Mouse (Mus musculus) embryonic facial prominence, embryonic 14.5 days (tissue): ENCODE measurements at regions not wholly inside any gene's neighbourhood (a gene's known extent, or its start where the extent isn't known, plus 50 kb on each side); places are given as distances from the start of the nearest gene placed in this dataset.

Experiments used
- ATAC-seq: fragments of 200-750 bp; cut with Nextera tagmentation; 2 replicates; pipeline ENCODE4 v1.8.0; 2017; ENCODE audit warnings: low read depth, moderate number of reproducible peaks, moderate TSS enrichment
- DNase-seq: peaks from one replicate; pipeline ENCODE4 v3.0.0-alpha.2; 2015; ENCODE audit warnings: low spot score
- H3K27ac ChIP-seq: fragments of 300-500 bp; sonication (generic); replicated peaks from 2 replicates; pipeline ENCODE4 v1.5.1; 2014; ENCODE audit warnings: low read depth, mild to moderate bottlenecking, low read length, moderate library complexity
- H3K27me3 ChIP-seq: fragments of 300-500 bp; sonication (generic); replicated peaks from 2 replicates; pipeline ENCODE4 v1.6.1; 2014; ENCODE audit warnings: low read length; ENCODE audit not compliant: control insufficient read depth, insufficient read depth
- H3K36me3 ChIP-seq: fragments of 300-500 bp; sonication (generic); 2 replicates; pipeline ENCODE4 v1.6.1; 2014; ENCODE audit warnings: low read length, mixed read lengths; ENCODE audit not compliant: control insufficient read depth, insufficient read depth
- H3K4me1 ChIP-seq: fragments of 300-500 bp; sonication (generic); 2 replicates; pipeline ENCODE4 v1.6.1; 2014; ENCODE audit warnings: antibody characterized with exemption, low read length; ENCODE audit not compliant: control insufficient read depth, insufficient read depth
- H3K4me2 ChIP-seq: fragments of 300-500 bp; sonication (generic); 2 replicates; pipeline ENCODE4 v1.6.1; 2014; ENCODE audit warnings: low read depth, mild to moderate bottlenecking, low read length, moderate library complexity, mixed read lengths
- H3K4me3 ChIP-seq: fragments of 300-500 bp; sonication (generic); 2 replicates; pipeline ENCODE4 v1.5.1; 2014; ENCODE audit warnings: low read depth, mild to moderate bottlenecking, low read length
- H3K9ac ChIP-seq: fragments of 300-500 bp; sonication (generic); 2 replicates; pipeline ENCODE4 v1.6.1; 2014; ENCODE audit warnings: low read depth, mild to moderate bottlenecking, low read length, moderate library complexity, mixed read lengths
- H3K9me3 ChIP-seq: fragments of 300-500 bp; sonication (generic); 2 replicates; pipeline ENCODE4 v1.6.1; 2016; ENCODE audit warnings: low read length; ENCODE audit not compliant: control insufficient read depth
- WGBS: fragments of 180-500 bp; shearing (Covaris S2); extraction: QIAGEN DNeasy Blood & Tissue Kit; methylation state at CpG from one replicate; pipeline ENCODE4 v1.1.7; 2014; 5-methylcytosine and 5-hydroxymethylcytosine counted together

GRCm38 (mm10) chr13:60050799-60051580, 126.2 kb downstream of the Gas1 start:
- peaks cover 31% of the 10 kb centered on the region for H3K4me1 ChIP-seq
- H3K9me3 ChIP-seq, result no peaks in the 10 kb centered on the region
- no peaks in the 10 kb centered on the region for H3K27me3 ChIP-seq
- 40% methylated on average over 9 of the region's 9 CpGs for WGBS
- no peaks in the 10 kb centered on the region for H3K36me3 ChIP-seq
- no peak overlapping the region for H3K9ac ChIP-seq
- no peak overlapping the region for H3K4me2 ChIP-seq
- DNase-seq (peak; percentile 79), ATAC-seq (peak; percentile 78)
- no peak overlapping the region for H3K4me3 ChIP-seq
- H3K27ac ChIP-seq, result no peak overlapping the region

GRCm38 (mm10) chr13:60049703-60050102, 127.5 kb downstream of the Gas1 start:
- DNase-seq (no peak), ATAC-seq (no peak)
- no peak overlapping the region for H3K4me2 ChIP-seq
- no peaks in the 10 kb centered on the region for H3K36me3 ChIP-seq
- H3K9ac ChIP-seq, result no peak overlapping the region
- no peaks in the 10 kb centered on the region for H3K27me3 ChIP-seq
- H3K27ac ChIP-seq, result no peak overlapping the region
- H3K4me1 ChIP-seq, result peaks cover 33% of the 10 kb centered on the region
- no peaks in the 10 kb centered on the region for H3K9me3 ChIP-seq
- no peak overlapping the region for H3K4me3 ChIP-seq
- 53% methylated on average over 3 of the region's 3 CpGs for WGBS

GRCm38 (mm10) chr13:60047791-60048730, 129.1 kb downstream of the Gas1 start:
- Histone ChIP-seq H3K4me1 (peaks cover 36% of the 10 kb centered on the region), H3K9me3 (no peaks in the 10 kb centered on the region), H3K27me3 (no peaks in the 10 kb centered on the region), H3K9ac (0 out of 2 replicates have a peak overlapping the region, but pooled peaks have one; percentile 0), H3K27ac (peak overlapping the region; percentile 64), H3K4me3 (no peak overlapping the region), H3K4me2 (no peak overlapping the region), H3K36me3 (no peaks in the 10 kb centered on the region)
- peak; percentile 89 for DNase-seq
- 45% methylated on average over 9 of the region's 9 CpGs for WGBS
- peak; percentile 73 for ATAC-seq

GRCm38 (mm10) chr13:60045752-60046151, 131.4 kb downstream of the Gas1 start:
- peaks cover 41% of the 10 kb centered on the region for H3K4me1 ChIP-seq
- H3K27ac ChIP-seq, result no peak overlapping the region
- H3K9me3 ChIP-seq, result no peaks in the 10 kb centered on the region
- ATAC-seq, result no peak
- no peak overlapping the region for H3K9ac ChIP-seq
- no peaks in the 10 kb centered on the region for H3K27me3 ChIP-seq
- 28% methylated on average over 4 of the region's 4 CpGs for WGBS
- no peak overlapping the region for H3K4me3 ChIP-seq
- no peak for DNase-seq
- H3K4me2 ChIP-seq, result no peak overlapping the region
- no peaks in the 10 kb centered on the region for H3K36me3 ChIP-seq

- H3K4me3 ChIP-seq, result no peak overlapping the region
- 31% methylated on average over 6 of the region's 6 CpGs for WGBS
- H3K4me2 ChIP-seq, result no peak overlapping the region
- DNase-seq (peak; percentile 76), ATAC-seq (peak; percentile 42; the same call in 1 of the 2 replicates)
- H3K27me3 ChIP-seq, result no peaks in the 10 kb centered on the region
- no peaks in the 10 kb centered on the region for H3K36me3 ChIP-seq
- peaks cover 35% of the 10 kb centered on the region for H3K4me1 ChIP-seq
- no peaks in the 10 kb centered on the region for H3K9me3 ChIP-seq
- H3K9ac ChIP-seq, result no peak overlapping the region
- peak overlapping the region; percentile 23; the same call in 1 of the 2 replicates for H3K27ac ChIP-seq
Observed at GRCm38 (mm10) chr13:60044876-60045275, 132.3 kb downstream of the Gas1 start.

GRCm38 (mm10) chr13:60042443-60042842, 134.7 kb downstream of the Gas1 start:
- no peak for DNase-seq
- no peak for ATAC-seq
- Histone ChIP-seq H3K4me3 (no peak overlapping the region), H3K27me3 (no peaks in the 10 kb centered on the region), H3K4me1 (peaks cover 21% of the 10 kb centered on the region; the same call in 1 of the 2 replicates), H3K4me2 (no peak overlapping the region), H3K27ac (no peak overlapping the region), H3K9me3 (no peaks in the 10 kb centered on the region), H3K36me3 (no peaks in the 10 kb centered on the region), H3K9ac (no peak overlapping the region)
- 56% methylated on average over 2 of the region's 2 CpGs for WGBS

- H3K4me1 ChIP-seq, result no peaks in the 10 kb centered on the region
- H3K27me3 ChIP-seq, result no peaks in the 10 kb centered on the region
- no peak overlapping the region for H3K9ac ChIP-seq
- no peak overlapping the region for H3K4me3 ChIP-seq
- no peak for DNase-seq
- 72% methylated on average over 7 of the region's 7 CpGs for WGBS
- no peaks in the 10 kb centered on the region for H3K9me3 ChIP-seq
- ATAC-seq, result no peak
- no peaks in the 10 kb centered on the region for H3K36me3 ChIP-seq
- H3K4me2 ChIP-seq, result no peak overlapping the region
- no peak overlapping the region; the same call in 1 of the 2 replicates for H3K27ac ChIP-seq
Observed at GRCm38 (mm10) chr13:60035536-60036130, 141.5 kb downstream of the Gas1 start.

GRCm38 (mm10) chr13:60033116-60033515, 144.0 kb downstream of the Gas1 start:
- no peaks in the 10 kb centered on the region for H3K9me3 ChIP-seq
- H3K4me1 ChIP-seq, result no peaks in the 10 kb centered on the region
- DNase-seq (no peak), ATAC-seq (no peak)
- H3K4me2 ChIP-seq, result no peak overlapping the region
- H3K36me3 ChIP-seq, result no peaks in the 10 kb centered on the region
- H3K27ac ChIP-seq, result no peak overlapping the region
- WGBS, result 78% methylated on average over 2 of the region's 2 CpGs
- no peak overlapping the region for H3K4me3 ChIP-seq
- H3K9ac ChIP-seq, result no peak overlapping the region
- no peaks in the 10 kb centered on the region for H3K27me3 ChIP-seq
